Mouse (Mus musculus): ENCODE data around the gene Izumo1. TPM values are rescaled to one million over a fixed set of nuclear protein-coding genes. Genes with fewer than 3 reads are reported as not detected.

The Izumo1 gene
- polyA plus RNA-seq, 1 experiment from 2014 or later: 0.19 TPM

GRCm38 (mm10) chr7:45639561-45640027, 18.0 kb downstream of the Izumo1 start, which contains the start of gene Mamstr:
TSS of gene Mamstr (plus strand) at chr7:45639977.
- TF ChIP-seq EP300 (IDR thresholded peaks at IDR 0.05) (no peak), CTCF (IDR thresholded peaks at IDR 0.05) (no peak)
- Histone ChIP-seq H3K36me3 (ENCODE audit: insufficient read depth, low read length) (no peaks in the 10 kb centered on the region), H3K9ac (replicated peaks; ENCODE audit: low read depth) (no peak within 1 kb of the TSS), H3K9me3 (ENCODE audit: low read length) (no peaks in the 10 kb centered on the region), H3K4me2 (replicated peaks; ENCODE audit: low read depth, low read length) (no peak within 1 kb of the TSS), H3K4me1 (ENCODE audit: insufficient read depth, low read depth, low read length) (peaks cover 39% of the 10 kb centered on the region), H3K27ac (ENCODE audit: low read length) (peak within 1 kb of the TSS; percentile 38; the same call in 1 of the 2 replicates), H3K4me3 (ENCODE audit: low read depth, low read length) (no peak within 1 kb of the TSS), H3K27me3 (replicated peaks; ENCODE audit: insufficient read depth, low read length) (no peaks in the 10 kb centered on the region)
- WGBS: 32% methylated on average over 19 of the region's 19 CpGs
- DNase-seq (ENCODE audit: low spot score) (no peak), ATAC-seq (no peak)

- H3K9me3 ChIP-seq (ENCODE audit: low read length): no peaks in the 10 kb centered on the region
- peaks cover 39% of the 10 kb centered on the region for H3K4me1 ChIP-seq (ENCODE audit: insufficient read depth, low read depth, low read length)
- 73% methylated on average over 19 of the region's 19 CpGs for WGBS
- H3K27ac ChIP-seq (ENCODE audit: low read length): peak overlapping the region; percentile 38; the same call in 1 of the 2 replicates
- no peaks in the 10 kb centered on the region for H3K27me3 ChIP-seq (replicated peaks; ENCODE audit: insufficient read depth, low read length)
- ATAC-seq (no peak), DNase-seq (ENCODE audit: low spot score) (no peak)
- no peak for TF ChIP-seq CTCF (IDR thresholded peaks at IDR 0.05)
- TF ChIP-seq EP300 (IDR thresholded peaks at IDR 0.05): no peak
- no peak overlapping the region for H3K4me2 ChIP-seq (replicated peaks; ENCODE audit: low read depth, low read length)
- no peak overlapping the region for H3K9ac ChIP-seq (replicated peaks; ENCODE audit: low read depth)
- no peaks in the 10 kb centered on the region for H3K36me3 ChIP-seq (ENCODE audit: insufficient read depth, low read length)
- no peak overlapping the region for H3K4me3 ChIP-seq (ENCODE audit: low read depth, low read length)
These were observed 18.8 kb downstream of the Izumo1 start for GRCm38 (mm10) chr7:45640191-45640957.

- Histone ChIP-seq H3K27ac (ENCODE audit: low read length) (peak overlapping the region; percentile 51), H3K9ac (replicated peaks; ENCODE audit: low read depth) (no peak overlapping the region), H3K27me3 (replicated peaks; ENCODE audit: insufficient read depth, low read length) (no peaks in the 10 kb centered on the region), H3K4me2 (replicated peaks; ENCODE audit: low read depth, low read length) (peak overlapping the region; percentile 61), H3K36me3 (ENCODE audit: insufficient read depth, low read length) (no peaks in the 10 kb centered on the region), H3K4me1 (ENCODE audit: insufficient read depth, low read depth, low read length) (peaks cover 33% of the 10 kb centered on the region), H3K4me3 (ENCODE audit: low read depth, low read length) (no peak overlapping the region), H3K9me3 (ENCODE audit: low read length) (no peaks in the 10 kb centered on the region)
- DNase-seq (ENCODE audit: low spot score): peak; percentile 72
- 25% methylated on average over 15 of the region's 17 CpGs for WGBS
- TF ChIP-seq EP300 (IDR thresholded peaks at IDR 0.05) (no peak), CTCF (IDR thresholded peaks at IDR 0.05) (no peak)
- peak; percentile 16 for ATAC-seq
These were observed 19.9 kb downstream of the Izumo1 start for GRCm38 (mm10) chr7:45641391-45642040.

GRCm38 (mm10) chr7:45642083-45642482, 20.5 kb downstream of the Izumo1 start:
- TF ChIP-seq EP300 (IDR thresholded peaks at IDR 0.05): no peak
- no peak for ATAC-seq
- no peak overlapping the region for H3K4me3 ChIP-seq (ENCODE audit: low read depth, low read length)
- H3K9ac ChIP-seq (replicated peaks; ENCODE audit: low read depth): no peak overlapping the region
- H3K4me2 ChIP-seq (replicated peaks; ENCODE audit: low read depth, low read length): peak overlapping the region; percentile 61
- no peaks in the 10 kb centered on the region for H3K27me3 ChIP-seq (replicated peaks; ENCODE audit: insufficient read depth, low read length)
- H3K4me1 ChIP-seq (ENCODE audit: insufficient read depth, low read depth, low read length): peaks cover 33% of the 10 kb centered on the region
- no peaks in the 10 kb centered on the region for H3K36me3 ChIP-seq (ENCODE audit: insufficient read depth, low read length)
- WGBS: 58% methylated on average over 5 of the region's 5 CpGs
- H3K9me3 ChIP-seq (ENCODE audit: low read length): no peaks in the 10 kb centered on the region
- no peak for DNase-seq (ENCODE audit: low spot score)
- peak overlapping the region; percentile 51 for H3K27ac ChIP-seq (ENCODE audit: low read length)

- peak overlapping the region; percentile 80 for H3K27ac ChIP-seq (ENCODE audit: low read length)
- H3K9me3 ChIP-seq (ENCODE audit: low read length): no peaks in the 10 kb centered on the region
- H3K36me3 ChIP-seq (ENCODE audit: insufficient read depth, low read length): no peaks in the 10 kb centered on the region
- peaks cover 33% of the 10 kb centered on the region for H3K4me1 ChIP-seq (ENCODE audit: insufficient read depth, low read depth, low read length)
- 29% methylated on average over 16 of the region's 16 CpGs for WGBS
- H3K4me2 ChIP-seq (replicated peaks; ENCODE audit: low read depth, low read length): peak overlapping the region; percentile 61
- no peak for TF ChIP-seq EP300 (IDR thresholded peaks at IDR 0.05)
- no peak for TF ChIP-seq CTCF (IDR thresholded peaks at IDR 0.05)
- no peak for ATAC-seq
- H3K4me3 ChIP-seq (ENCODE audit: low read depth, low read length): peak overlapping the region; percentile 28; the same call in 1 of the 2 replicates
- H3K27me3 ChIP-seq (replicated peaks; ENCODE audit: insufficient read depth, low read length): no peaks in the 10 kb centered on the region
- H3K9ac ChIP-seq (replicated peaks; ENCODE audit: low read depth): 0 out of 2 replicates have a peak overlapping the region, but pooled peaks have one; percentile 32
- no peak for DNase-seq (ENCODE audit: low spot score)
These were observed 21.1 kb downstream of the Izumo1 start for GRCm38 (mm10) chr7:45642503-45643255.

Data from lung, postnatal 0 days (tissue).